Mouse (Mus musculus): ENCODE data around the gene E2f6.

E2f6 gene

DNA sequence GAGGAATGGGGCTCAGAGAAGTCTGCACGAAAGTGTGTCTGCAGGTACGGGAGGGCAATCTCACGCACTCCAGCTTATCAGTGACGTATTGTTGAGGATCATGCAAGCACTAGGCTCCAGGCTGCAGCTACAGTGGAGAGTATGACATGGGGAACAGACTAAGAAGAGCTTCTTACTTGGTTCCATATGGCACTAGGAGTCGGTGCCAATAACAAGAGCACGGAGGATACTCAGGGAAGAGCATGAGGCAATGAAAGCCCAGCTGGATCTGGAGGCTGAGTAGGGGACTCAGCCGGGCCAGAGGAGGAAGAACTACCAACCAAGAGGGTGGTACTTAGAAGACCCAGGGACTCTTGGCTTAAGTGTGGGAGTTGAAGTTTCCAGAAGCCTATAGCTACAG lies 62.8 kb downstream of the E2f6 start:
- DNase-seq (ENCODE audit: low spot score in 2 of 2): no peak

DNA sequence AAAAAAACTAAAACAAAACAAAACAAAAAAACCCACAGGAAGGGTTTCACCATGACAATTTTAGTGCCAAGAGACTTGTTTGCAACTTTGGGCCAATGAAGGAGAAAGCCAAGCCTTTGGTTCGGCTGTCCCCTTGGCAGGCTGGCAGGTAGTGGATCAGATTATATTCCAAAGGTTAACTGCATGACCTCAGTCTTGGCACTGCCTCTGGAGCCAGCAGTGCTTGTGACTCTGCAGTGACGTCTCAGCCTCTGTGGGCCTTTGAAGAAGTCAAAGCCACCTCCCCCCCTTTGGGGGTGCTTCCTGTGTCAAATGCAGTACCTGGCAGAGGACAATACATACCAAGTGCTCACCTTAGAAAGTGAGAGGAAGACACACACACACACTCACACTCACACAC lies 63.3 kb downstream of the E2f6 start:
- DNase-seq (ENCODE audit: low spot score in 2 of 2): no peak

- no peak for DNase-seq (ENCODE audit: low spot score in 2 of 2)
These were observed 64.5 kb downstream of the E2f6 start for GRCm38 (mm10) chr12:16875269-16875668.

GRCm38 (mm10) chr12:16875678-16876077 lies 64.9 kb downstream of the E2f6 start:
- no peak for DNase-seq (ENCODE audit: low spot score in 2 of 2)

DNA sequence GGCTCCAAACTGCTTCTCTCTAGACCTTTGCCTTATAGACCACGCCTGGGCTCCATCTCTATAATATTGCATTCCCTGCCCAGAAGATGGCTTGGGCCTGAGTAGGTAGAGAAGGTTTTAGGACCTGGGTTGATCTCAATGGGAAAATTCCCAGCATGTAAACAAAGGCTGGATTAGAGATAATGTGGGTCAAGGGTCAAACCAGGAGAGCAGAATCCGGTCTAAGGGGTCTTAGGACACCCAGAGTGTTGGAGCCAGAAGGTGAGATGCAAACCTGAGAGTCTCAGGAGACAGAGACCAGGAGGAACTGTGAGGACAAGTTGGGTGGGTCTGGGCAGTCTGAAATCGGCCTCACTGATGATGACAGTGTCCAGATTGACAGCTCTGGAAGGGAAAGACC lies 65.9 kb downstream of the E2f6 start:
- DNase-seq (ENCODE audit: low spot score in 2 of 2): no peak

DNA sequence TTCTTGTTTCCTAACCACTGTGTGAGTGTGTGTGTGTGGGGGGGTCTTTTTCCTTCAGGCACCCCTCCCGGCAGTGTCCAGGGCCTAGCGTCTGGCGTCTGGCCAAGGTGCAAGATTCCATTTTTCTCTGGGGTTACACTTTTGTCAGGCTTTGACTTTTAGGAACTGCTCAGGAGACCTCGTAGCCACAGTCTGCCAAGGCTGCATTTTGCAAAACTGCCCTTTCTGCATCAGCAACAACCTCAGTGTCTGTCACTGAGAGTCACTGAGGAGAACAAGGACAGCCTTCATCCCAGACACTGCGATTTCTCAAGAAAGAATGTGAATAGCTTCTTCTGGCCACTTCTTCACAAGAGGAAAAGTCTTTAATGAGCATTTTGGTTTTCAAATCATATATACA lies 66.4 kb downstream of the E2f6 start:
- DNase-seq (ENCODE audit: low spot score in 2 of 2): no peak

DNA sequence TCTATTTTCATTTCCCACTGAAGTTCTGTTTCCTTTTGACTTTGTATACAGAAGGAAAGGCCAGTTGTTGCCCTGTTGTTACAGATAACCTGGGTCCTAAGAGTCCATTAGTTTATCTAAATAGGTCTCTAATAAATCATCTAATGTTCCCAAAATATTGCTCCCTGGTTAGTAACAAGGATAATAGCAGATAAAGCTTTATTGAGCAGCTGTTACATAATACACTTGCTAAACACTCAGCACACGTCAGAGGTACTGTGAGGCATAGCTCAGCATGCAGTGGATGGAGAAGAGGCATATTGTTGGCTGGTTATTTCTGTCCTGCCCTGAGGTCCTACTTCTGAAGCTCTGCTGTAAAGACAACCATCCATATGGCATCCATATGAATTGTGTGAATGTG lies 66.9 kb downstream of the E2f6 start:
- no peak for DNase-seq (ENCODE audit: low spot score in 2 of 2)

DNA sequence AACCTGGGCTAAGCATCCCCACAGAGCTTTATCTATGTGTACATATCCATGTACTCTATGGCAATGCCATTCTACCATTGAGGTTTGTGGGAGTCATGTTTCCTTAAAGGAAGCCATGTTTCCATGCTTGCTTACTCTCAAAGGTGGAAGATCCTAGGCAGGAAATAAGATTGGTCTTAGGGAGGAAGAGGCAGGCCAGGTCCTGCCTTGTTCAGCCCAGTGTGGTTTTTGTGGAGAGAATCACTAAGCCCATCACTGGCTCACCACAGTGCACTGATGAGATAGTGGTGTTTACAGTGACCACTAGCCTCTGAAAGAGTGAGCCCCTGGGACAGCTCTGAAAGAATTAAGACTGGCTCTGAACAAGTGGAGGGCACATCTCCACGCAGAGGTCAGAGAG lies 68.6 kb downstream of the E2f6 start:
- DNase-seq (ENCODE audit: low spot score in 2 of 2): no peak

GRCm38 (mm10) chr12:16880077-16880476 lies 69.3 kb downstream of the E2f6 start:
- DNase-seq (ENCODE audit: low spot score in 2 of 2): no peak

- no peak for DNase-seq (ENCODE audit: low spot score in 2 of 2)
These were observed 71.7 kb downstream of the E2f6 start for GRCm38 (mm10) chr12:16882442-16882841.

DNA sequence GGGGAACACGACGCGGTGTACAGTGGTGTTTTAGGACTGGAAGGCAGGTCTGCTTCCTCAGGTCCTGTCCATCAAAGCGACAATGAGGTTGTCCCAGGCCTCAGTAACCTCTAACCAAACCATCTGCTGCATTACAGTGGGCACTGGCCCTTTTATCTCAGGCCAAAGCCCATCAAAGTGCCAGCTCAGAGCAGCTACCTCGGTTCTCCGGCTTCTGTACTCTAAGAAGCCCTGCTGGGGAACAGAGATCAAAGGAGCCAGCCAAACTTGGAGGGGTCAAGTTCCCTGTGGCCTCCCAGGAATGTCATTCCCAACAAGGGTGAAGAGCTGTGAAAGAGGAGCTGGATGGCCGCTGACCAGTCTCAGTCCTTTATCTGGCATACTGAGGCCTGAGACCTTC lies 72.3 kb downstream of the E2f6 start:
- DNase-seq (ENCODE audit: low spot score in 2 of 2): no peak

- DNase-seq (ENCODE audit: low spot score in 2 of 2): no peak
These were observed 73.8 kb downstream of the E2f6 start for GRCm38 (mm10) chr12:16884534-16884933.

- no peak for DNase-seq (ENCODE audit: low spot score in 2 of 2)
These were observed 75.6 kb downstream of the E2f6 start for GRCm38 (mm10) chr12:16886354-16886753.

Data from spleen, postnatal 36 days (tissue).